Mouse (Mus musculus) layer of hippocampus, adult 2 months (tissue): ENCODE measurements around the gene Cnpy4. TPM values are rescaled to one million over a fixed set of nuclear protein-coding genes. Genes with fewer than 3 reads are reported as not detected.

ENCODE experiments used
- DNase-seq, 2 experiments: peaks; one replicate each; pipeline ENCODE4 v3.0.0; 2022; ENCODE audit warnings: low spot score in 2 of 2
- H3K27ac ChIP-seq: fragments of 200-600 bp; 2 replicates; pipeline ENCODE4 v1.8.1; 2022
- H3K4me3 ChIP-seq: fragments of 200-600 bp; 2 replicates; pipeline ENCODE4 v1.8.1; 2022; ENCODE audit warnings: mild to moderate bottlenecking
- CTCF ChIP-seq: fragments of 200-600 bp; conservative IDR thresholded peaks from 2 replicates; pipeline ENCODE4 v1.8.1; 2022; ENCODE audit warnings: antibody characterized with exemption, mild to moderate bottlenecking, moderate library complexity
- microRNA-seq, 2 experiments: library from miRNA; unstranded; fragments of <30 nt; microRNA quantifications; one replicate each; pipeline ENCODE4 v1.2.0; 2021
- total RNA-seq, 2 experiments: library from RNA; stranded (reverse); gene quantifications; 2 replicates each; pipeline ENCODE4 v1.2.3; 2021

The Cnpy4 gene
- total RNA-seq, 2 experiments from 2014 or later = 13.4 to 16.5 TPM

GRCm38 (mm10) chr5:138222111-138222510, 34.8 kb downstream of the Cnpy4 start:
- Histone ChIP-seq H3K27ac (no peak overlapping the region), H3K4me3 (no peak overlapping the region)
- DNase-seq = peak; percentile 77 to 93
- peak; percentile 99 for TF ChIP-seq CTCF

DNA sequence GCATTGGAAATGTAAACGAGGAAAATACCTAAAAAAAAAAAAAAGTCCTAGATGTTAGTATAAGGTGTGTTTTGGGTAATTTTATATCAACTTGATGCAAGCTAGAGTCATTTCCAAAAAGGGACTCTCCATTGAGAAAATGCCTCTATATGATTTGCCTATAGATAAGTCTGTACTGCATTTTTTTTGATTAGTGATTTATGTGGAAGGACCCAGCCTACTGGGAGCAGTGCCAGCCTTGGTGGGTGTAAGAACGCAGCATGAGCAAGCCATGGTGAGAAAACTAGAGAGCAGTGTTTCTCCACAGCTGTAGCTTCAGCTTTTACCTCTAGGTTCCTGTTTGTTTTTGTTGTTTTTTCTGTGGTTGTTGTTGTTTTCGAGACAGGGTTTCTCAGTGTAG, 36.0 kb downstream of the Cnpy4 start:
- Histone ChIP-seq H3K27ac (no peak overlapping the region), H3K4me3 (no peak overlapping the region)
- DNase-seq = no peak
- no peak for TF ChIP-seq CTCF

- H3K27ac ChIP-seq = no peak within 1 kb of the TSS
- no peak within 1 kb of the TSS for H3K4me3 ChIP-seq
- DNase-seq = no peak
- TF ChIP-seq CTCF = no peak
Observed at GRCm38 (mm10) chr5:138225700-138226099, 38.4 kb downstream of the Cnpy4 start, which contains the start of gene Nxpe5. TSS of gene Nxpe5 (plus strand) at chr5:138225898.

DNA sequence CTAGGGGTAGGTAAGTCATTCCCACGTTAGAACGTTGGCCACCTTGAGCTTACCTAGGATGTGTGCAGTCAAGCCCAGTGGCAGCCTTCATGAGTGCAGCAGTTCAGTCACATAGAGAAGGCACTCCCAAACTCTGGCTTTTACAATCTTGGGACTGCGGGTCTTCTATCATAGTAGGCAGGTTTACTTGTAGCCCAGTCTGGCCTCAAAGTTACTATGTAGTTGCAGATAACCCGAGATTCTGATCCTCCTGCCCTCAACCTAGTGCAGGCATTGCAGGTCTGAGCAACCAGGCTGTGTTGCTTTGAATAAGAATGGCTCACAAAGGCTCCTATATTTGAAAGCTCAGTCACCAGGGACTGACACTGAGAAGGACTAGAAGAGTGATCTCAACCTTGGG, 39.2 kb downstream of the Cnpy4 start:
- no peak for DNase-seq
- Histone ChIP-seq H3K27ac (no peak overlapping the region), H3K4me3 (no peak overlapping the region)
- TF ChIP-seq CTCF = no peak

DNA sequence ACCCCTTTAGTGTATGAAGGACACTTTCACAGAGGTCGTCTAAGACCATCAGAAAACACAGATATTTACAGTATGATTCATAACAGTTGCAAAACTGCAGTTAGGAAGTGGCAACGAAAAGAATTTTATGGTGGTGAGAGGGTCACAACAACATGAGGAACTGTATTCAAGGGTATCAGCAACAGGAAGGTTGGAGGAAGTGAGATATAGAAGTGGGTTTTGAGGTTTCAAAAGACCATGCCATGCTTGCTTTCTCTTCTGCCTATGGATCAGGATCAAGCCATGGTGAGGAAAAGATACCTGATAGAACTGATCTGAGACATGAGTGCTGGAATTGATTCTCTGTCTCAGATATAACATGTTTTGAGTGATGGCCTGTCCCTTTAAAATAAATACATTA, 40.1 kb downstream of the Cnpy4 start:
- TF ChIP-seq CTCF = no peak

DNA sequence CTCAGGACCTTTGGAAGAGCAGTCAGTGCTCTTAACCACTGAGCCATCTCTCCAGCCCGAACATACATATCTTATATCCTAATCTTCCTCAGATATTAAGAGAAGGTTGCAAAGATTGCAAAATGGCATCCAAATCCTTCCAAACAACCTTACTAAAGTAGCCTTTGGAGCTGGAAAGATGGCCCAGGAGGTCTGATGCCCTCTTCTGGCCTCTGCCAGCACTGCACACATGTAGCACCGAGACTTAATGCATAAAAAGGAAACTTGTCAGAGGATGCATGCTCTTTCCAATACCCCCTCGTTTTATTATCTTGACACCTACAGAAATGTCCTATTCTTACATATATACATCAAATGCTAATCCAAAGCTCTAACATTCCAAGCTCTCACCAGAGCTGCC, 40.7 kb downstream of the Cnpy4 start:
- peak; percentile 74 for TF ChIP-seq CTCF
- no peak overlapping the region for H3K4me3 ChIP-seq
- DNase-seq = no peak
- no peak overlapping the region for H3K27ac ChIP-seq

More for the DNA sequence above, 40.1 kb downstream of the Cnpy4 start:
- Histone ChIP-seq H3K27ac (no peak overlapping the region), H3K4me3 (no peak overlapping the region)
- no peak for DNase-seq

DNA sequence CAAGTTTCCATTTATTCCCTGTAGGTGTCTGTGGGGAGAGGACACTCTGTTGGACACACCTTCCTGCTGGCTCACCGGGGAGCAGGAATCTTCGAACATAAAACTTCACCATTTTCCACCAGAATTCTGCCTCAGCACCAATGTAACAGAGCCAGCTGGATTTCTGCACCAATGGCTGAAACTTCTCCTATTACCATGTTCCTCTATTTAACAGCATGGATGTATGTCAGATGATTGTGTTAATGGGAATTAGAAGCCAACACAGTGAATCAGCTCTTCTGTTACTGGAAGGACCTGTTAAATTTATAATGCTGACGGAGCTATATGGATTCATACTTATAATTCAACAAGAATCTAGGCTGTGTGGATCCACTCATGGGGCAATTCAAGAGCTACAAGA, 42.2 kb downstream of the Cnpy4 start:
- Histone ChIP-seq H3K4me3 (no peak overlapping the region), H3K27ac (no peak overlapping the region)
- no peak for TF ChIP-seq CTCF
- DNase-seq = no peak

DNA sequence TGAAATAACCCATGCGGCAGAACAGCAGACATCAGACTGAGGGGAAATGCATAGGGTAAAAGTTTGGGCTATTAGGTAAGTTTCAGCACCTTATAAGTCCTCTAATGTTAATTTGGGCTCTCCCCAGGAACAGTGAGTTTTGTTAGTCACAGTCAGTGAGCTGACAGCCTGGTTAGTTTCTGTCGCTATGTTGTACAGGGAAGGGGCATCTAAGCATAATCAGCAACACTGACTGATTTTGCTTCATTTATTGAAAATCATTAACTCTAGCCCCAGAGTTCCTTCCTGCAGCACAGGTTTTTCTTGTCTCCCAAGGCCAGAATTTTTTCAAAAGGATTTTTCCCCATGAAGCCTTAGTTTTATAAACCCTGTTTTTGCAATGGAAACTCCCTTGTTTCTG, 46.5 kb downstream of the Cnpy4 start:
- TF ChIP-seq CTCF = no peak
- no peak overlapping the region for H3K4me3 ChIP-seq
- H3K27ac ChIP-seq = no peak overlapping the region
- DNase-seq = no peak

- no peak for TF ChIP-seq CTCF
- H3K4me3 ChIP-seq = no peak overlapping the region
- no peak for DNase-seq
- no peak overlapping the region for H3K27ac ChIP-seq
Observed at GRCm38 (mm10) chr5:138234224-138234623, 46.9 kb downstream of the Cnpy4 start.

DNA sequence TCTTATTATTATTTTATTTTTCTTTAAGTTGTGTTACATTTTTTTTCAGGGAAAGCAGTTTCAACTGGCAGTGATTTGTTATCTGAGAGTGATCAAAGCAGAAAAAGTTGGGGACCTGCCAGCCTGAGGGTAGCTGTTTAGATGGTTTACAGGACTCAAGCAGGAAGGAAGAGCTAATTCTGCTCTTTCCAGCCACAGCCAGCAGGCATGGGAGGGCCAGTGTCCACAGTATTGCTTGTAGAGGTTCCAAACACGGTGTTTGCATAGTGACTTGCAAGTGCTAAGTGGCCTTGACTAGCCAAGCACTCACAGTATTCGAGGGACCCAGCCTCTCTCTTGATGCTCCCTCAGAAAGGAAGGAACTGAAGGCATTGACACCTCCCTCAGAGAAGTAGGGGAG, 54.2 kb downstream of the Cnpy4 start:
- no peak for TF ChIP-seq CTCF
- Histone ChIP-seq H3K4me3 (no peak overlapping the region), H3K27ac (no peak overlapping the region)
- no peak for DNase-seq

Small RNA genes within 50 kb of the gene (microRNA-seq; reads per million reads assigned to microRNA genes)
- gene Mir106b (463 to 542 reads per million in 2 experiments), gene Mir25 (59.8 to 60.4 reads per million in 2 experiments), gene Mir93 (1,438 to 1,475 reads per million in 2 experiments)

Other genes with a start within 250 kb of the Cnpy4 start
- gene Gjc3, start 224.4 kb upstream of the Cnpy4 start, total RNA-seq = 10 to 100 TPM; 23.1 to 24.3 TPM
- gene Azgp1, start 206.0 kb upstream of the Cnpy4 start, total RNA-seq = not detected
- not detected for gene Smok3a, start 166.2 kb upstream of the Cnpy4 start, total RNA-seq
- gene Smok3b, start 166.1 kb upstream of the Cnpy4 start, total RNA-seq = not detected
- not detected for gene Smok3c, start 134.3 kb upstream of the Cnpy4 start, total RNA-seq
- gene Zkscan1, start 102.4 kb upstream of the Cnpy4 start, total RNA-seq = 10 to 100 TPM; 39.7 to 42.3 TPM
- 10 to 100 TPM; 13.7 to 16.2 TPM for gene Zscan21, start 70.6 kb upstream of the Cnpy4 start, total RNA-seq
- 10 to 100 TPM; 13.4 to 14.6 TPM for gene Zfp113, start 31.7 kb upstream of the Cnpy4 start, total RNA-seq
- 100 to 1,000 TPM; 141 to 145 TPM for gene Cops6, start 26.4 kb upstream of the Cnpy4 start, total RNA-seq
- 10 to 100 TPM; 25.6 to 26.2 TPM for gene Ap4m1, start 15.5 kb upstream of the Cnpy4 start, total RNA-seq
- gene Mcm7, start 15.1 kb upstream of the Cnpy4 start, total RNA-seq = 10 to 100 TPM; 18.6 to 18.8 TPM
- gene Taf6, start within 50 bp of the Cnpy4 start, total RNA-seq = 10 to 100 TPM; 42.0 to 42.2 TPM
- gene Mblac1, start 6.8 kb downstream of the Cnpy4 start, total RNA-seq = 1 to 10 TPM; 8.2 to 8.4 TPM
- not detected for gene Nxpe5, start 38.4 kb downstream of the Cnpy4 start, total RNA-seq
- gene Lamtor4, start 68.0 kb downstream of the Cnpy4 start, total RNA-seq = 10 to 100 TPM; 60.0 to 60.9 TPM
- gene BC037034, start 76.5 kb downstream of the Cnpy4 start, total RNA-seq = 10 to 100 TPM; 68.1 to 77.0 TPM
- gene Gal3st4, start 85.4 kb downstream of the Cnpy4 start, total RNA-seq = 1 to 10 TPM; 3.2 to 3.7 TPM
- under 1 TPM in 1 of 2 experiments, not detected in 1; 0.12 TPM for gene Gm43720, start 92.5 kb downstream of the Cnpy4 start, total RNA-seq
- gene Gpc2, start 92.5 kb downstream of the Cnpy4 start, total RNA-seq = 1 to 10 TPM; 2.4 to 2.5 TPM
- gene Stag3, start 92.8 kb downstream of the Cnpy4 start, total RNA-seq = under 1 TPM; 0.44 to 0.79 TPM
- gene Pvrig, start 154.5 kb downstream of the Cnpy4 start, total RNA-seq = not detected